Mouse (Mus musculus) adrenal gland, postnatal 0 days (tissue): ENCODE measurements around the gene Lmbr1l. TPM values are rescaled to one million over a fixed set of nuclear protein-coding genes. Genes with fewer than 3 reads are reported as not detected.

Source experiments
- polyA plus RNA-seq: library from polyadenylated mRNA; unstranded; fragments of >200 nt; fragmentation: Nextera tagmentation; extraction: Ambion mirVana; gene quantifications from 2 replicates; pipeline ENCODE4 v1.2.1, GENCODE M21; 2015

The Lmbr1l gene
- 10.6 and 11.6 TPM in 2 replicates for polyA plus RNA-seq

DNA sequence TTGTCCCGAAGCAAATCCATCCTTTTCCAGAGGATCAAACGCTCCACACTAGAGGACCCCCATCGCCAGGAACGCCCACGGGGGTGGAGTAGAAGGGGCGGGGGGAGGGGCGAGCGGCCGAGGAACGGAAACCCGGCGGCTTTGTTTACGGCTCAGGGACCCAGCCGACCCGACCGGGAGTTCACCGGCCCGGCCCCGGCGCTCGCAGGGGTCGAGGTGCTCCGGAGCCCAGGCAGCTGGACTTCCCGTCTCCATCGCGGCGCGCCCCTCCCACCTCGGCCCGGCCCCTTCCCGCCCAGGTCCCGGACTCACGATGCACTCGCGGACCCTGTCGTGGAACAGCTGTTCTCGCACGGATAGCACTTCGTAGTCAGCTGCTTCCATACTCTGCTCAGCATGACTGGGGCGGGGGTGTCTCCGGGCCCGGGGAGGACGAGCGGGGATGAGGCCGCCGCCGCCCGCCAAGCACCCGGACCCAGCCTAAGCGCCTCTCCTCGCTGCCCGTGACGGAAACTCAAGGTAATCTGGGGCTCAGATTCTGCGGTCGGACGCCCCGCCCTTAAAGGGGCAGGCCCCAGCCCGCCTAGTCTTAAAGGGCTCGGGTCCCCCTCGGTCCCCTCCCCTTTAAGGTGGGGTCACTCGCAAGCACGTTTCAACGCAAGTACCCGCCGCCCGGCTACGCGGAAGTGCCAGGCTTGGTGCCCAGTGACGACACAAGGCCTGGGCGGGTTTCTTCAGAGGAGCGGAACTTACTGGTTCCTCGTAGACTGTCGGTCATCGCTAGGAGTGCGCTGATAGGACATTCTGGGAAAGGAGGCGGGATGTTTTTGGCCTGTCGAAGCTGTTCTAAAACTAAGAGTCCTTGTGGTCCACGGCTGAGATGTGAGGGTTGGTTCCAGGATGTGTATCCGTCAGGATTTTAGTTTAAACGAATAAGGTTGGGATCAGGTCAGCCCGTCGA is at the start of gene Lmbr1l:
Gene Lmbr1l (minus strand): TSS at position 694 of the 961 bp plus-strand sequence.

DNA sequence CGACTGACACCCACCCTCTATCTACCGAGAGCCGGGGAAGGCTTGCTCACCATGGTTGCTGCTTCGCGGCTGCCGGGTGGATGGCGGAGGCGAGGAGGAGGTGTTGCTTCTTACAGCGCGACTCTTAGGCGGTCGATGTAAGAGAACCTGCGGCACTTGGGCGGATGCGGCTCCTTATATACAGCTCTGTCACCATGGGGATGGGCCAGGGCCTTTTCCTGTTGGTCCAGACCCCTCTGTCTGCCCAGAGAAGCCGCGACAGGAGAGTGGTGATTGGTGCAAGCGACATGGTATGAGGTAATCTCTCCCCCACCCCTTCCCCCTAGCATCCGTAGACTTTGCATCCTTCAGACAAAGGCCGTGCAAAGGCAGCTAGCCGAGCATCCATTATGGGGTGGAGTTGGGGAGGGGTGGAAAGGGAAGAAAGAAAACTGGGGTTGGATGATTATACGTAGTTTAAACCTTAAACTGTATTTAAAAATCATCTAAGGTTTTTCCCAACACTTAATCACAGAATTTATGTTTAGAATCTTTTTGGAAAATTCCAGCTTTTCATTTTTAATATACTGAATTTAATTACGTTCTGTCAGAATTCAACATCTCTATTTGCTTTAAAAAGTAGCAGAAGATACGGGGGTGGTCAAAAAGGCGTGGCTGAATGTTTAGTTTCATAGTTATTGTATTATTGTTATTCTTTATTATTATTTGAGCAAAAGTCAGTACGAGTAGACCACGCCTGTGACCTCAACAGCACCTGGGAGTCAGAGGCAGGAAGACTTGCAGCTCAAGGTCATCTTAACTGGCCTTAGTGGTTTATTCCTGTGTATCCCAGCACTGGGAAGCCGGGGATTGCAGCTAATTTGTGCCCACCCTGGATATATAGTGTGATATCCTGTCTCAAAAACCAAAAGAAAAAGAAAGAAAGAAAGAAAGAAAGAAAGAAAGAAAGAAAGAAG is 35.6 kb upstream of the Lmbr1l start, which contains the start of the genes Gm49450 and Tuba1a:
Gene Gm49450 (minus strand): TSS at position 151 of the 956 bp plus-strand sequence.
Gene Tuba1a (minus strand): TSS at position 303 of the 956 bp plus-strand sequence.

DNA sequence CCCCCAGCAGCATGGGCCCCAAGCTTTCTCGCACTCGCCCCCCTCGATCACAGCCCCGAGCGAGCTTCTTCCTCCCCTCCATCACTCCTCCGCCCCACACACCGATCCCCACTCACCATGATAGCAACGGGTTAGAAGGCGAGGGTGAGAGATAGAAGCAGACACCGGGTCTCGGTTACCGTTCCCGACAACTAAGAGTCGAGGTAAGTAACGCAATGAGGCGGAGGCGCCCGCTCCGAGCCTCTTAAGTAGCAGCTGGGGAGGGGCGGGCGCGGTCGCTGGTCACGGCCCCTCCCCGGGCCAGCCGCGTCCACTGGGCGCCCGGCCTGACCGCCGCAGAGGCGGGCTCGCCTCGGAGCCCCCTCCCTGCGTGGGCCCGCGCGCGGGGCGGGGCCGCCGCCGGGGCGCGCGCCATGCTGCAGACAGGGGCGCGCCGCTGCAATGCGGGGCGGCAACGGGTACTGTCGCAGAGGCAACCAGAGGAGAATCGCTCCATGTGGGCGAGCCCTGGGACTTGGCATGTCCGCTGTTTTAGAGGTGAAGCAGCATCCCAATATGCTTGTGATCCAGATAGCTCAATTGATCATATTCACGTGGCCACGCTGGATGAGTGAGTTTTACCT is 16.3 kb upstream of the Lmbr1l start, which contains the start of gene Tuba1b:
Gene Tuba1b (minus strand): TSS at position 349 of the 623 bp plus-strand sequence.

DNA sequence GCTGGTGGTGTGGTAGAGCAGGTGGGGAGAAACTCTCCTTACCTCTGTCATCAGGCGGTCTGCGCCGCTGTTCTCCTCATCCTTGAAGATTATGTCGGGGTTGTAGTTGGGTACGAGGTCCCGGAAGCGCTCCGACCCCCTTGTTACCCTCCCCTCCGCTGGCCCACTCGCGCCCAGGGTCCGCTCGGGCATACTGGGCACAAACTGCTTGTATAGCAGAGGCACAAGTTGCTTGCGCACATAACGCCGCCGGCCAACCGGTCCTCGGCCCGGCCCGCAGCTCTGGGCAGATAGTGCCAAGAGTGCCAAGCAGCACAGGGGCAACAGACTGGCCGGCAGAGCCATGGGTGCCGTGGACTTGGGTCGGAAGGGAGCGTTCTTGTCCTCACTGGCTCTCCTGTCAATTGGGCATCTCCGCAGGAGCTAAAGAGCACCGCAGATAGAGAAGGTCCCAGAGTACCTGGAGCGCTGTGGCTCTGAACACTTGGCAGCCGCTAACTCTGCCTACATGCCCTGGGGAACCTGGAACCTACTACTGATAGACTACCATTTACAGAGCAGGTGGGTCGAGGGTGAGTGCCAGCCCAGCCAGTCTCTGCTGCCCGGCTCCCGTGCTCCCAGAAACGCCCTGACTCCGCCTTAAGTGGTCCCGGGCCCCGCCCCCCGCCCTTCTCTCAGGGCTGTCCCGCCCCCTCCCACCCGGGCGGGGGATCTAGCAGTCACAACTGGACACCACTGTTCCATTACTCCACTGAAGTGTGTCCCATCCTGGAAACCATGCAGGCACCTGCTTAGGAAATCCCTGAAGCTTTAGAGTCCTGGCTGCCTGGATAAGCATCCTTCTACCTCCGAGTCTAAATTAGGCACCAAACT is 19.9 kb downstream of the Lmbr1l start, which contains the start of gene Dhh:
Gene Dhh (minus strand): TSS at position 613 of the 873 bp plus-strand sequence.

DNA sequence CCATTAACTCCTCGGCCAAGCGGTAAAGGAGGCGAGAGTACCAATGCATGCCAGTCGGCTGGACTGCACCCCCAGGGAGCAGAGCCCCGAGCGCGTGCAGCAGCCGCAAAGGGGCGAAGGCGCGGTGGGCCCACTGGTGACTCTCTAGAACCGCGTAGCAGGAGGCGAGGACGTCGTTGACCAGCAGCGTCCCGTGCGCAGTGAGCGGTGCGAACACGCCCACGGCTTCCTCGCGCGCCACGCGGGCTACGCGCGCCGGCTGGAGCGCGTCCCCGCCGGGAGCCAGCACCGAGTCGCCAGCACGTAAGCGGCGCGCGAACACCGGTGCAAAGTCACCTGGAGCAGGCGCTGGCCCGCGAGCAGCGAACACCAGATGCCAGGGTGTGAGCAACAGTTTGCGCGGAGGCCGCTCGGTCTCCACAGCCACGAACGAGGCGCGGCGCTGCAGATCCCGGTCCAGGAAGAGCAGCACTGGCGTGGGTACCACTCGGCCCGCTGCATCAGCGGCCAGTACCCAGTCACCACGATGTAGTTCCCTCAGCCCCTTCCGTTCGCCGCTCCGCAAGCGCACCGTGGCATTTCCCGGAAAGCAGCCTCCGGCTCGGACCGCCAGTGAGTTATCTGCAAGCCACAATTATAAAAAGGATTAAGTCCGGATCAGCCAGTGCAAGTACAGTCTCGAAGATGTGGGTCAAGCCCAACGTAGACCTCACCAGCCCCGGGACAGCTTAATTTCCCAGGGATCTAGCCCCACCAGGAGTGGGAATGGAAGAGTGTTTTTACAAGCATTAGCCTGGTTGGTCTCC is 23.9 kb downstream of the Lmbr1l start, which contains the start of gene Rhebl1:
Gene Rhebl1 (minus strand): TSS at position 601 of the 806 bp plus-strand sequence.

DNA sequence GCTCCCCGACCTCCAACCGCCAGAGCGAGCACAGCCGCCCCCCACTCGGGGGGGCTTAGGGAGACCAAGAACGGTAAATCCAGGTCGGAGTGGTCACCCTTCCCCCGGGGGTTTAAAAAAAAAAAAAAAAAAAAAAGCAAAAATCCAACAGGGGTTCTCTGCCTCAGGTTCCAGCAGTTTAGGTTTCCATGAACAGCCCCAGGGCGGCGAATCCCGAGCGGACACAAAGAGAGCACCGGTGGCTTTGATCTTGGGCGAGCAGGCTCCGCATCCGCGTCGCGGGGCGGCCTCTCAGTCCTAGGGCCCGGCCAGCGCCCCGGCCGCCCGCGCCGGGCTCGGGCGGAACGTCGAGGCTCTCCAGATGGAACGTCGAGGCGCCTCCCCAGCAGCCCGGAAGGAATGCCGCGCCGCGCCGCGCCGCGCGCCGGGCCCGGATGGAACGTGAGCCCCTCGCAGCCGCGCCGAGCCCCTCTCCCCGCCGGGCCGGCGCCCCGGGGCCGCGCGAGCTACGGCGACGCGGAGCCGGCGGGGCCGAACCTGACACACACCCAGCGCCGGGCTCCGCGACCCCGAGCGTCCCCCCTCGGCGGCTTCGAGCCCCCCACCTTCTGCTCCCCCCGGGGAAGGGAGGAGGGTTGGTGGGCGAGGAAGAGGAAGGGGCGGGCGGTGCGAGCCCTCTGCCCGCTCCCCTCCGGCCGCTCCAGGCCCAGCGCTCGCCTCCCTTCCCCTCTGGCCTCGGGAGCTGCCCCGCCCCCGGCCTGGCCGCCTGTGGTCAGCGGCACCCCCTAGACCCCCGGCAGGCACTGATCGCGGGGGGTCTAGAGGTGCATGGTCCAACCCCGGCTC is 46.7 kb downstream of the Lmbr1l start, which contains the start of gene Kmt2d:
Gene Kmt2d (minus strand): TSS at position 135 of the 846 bp plus-strand sequence.

Other genes with a start within 250 kb of the Lmbr1l start
- gene Rnd1, start 240.8 kb downstream of the Lmbr1l start, polyA plus RNA-seq: 1.5 and 1.9 TPM in 2 replicates
- gene Ccdc65, start 210.0 kb downstream of the Lmbr1l start, polyA plus RNA-seq: 0.60 and 1.0 TPM in 2 replicates
- 29.2 and 29.9 TPM in 2 replicates for gene Fkbp11, start 190.0 kb downstream of the Lmbr1l start, polyA plus RNA-seq
- gene Arf3, start 155.0 kb downstream of the Lmbr1l start, polyA plus RNA-seq: 34.5 and 51.3 TPM in 2 replicates
- 0.37 and 0.43 TPM in 2 replicates for gene Wnt10b, start 140.1 kb downstream of the Lmbr1l start, polyA plus RNA-seq
- gene Wnt1, start 128.4 kb downstream of the Lmbr1l start, polyA plus RNA-seq: not detected in 2 replicates
- gene Ddn, start 108.7 kb downstream of the Lmbr1l start, polyA plus RNA-seq: 0.03 TPM in 1 of 2 replicates, not detected in the other
- gene Prkag1, start 86.7 kb downstream of the Lmbr1l start, polyA plus RNA-seq: 57.7 and 81.2 TPM in 2 replicates
- 5.1 and 6.8 TPM in 2 replicates for gene Kmt2d, start 47.0 kb downstream of the Lmbr1l start, polyA plus RNA-seq
- gene Rhebl1, start 23.7 kb downstream of the Lmbr1l start, polyA plus RNA-seq: 9.2 and 11.9 TPM in 2 replicates
- gene Dhh, start 19.7 kb downstream of the Lmbr1l start, polyA plus RNA-seq: 2.4 and 3.1 TPM in 2 replicates
- gene Tuba1b, start 16.3 kb upstream of the Lmbr1l start, polyA plus RNA-seq: 644 and 731 TPM in 2 replicates
- not detected in 2 replicates for gene Gm49450, start 35.3 kb upstream of the Lmbr1l start, polyA plus RNA-seq
- gene Tuba1a, start 35.5 kb upstream of the Lmbr1l start, polyA plus RNA-seq: 949 and 2,608 TPM in 2 replicates
- gene Tuba1c, start 111.7 kb upstream of the Lmbr1l start, polyA plus RNA-seq: 86.3 and 141 TPM in 2 replicates
- gene Prph, start 136.9 kb upstream of the Lmbr1l start, polyA plus RNA-seq: 69.2 and 285 TPM in 2 replicates
- 5.4 and 6.5 TPM in 2 replicates for gene Troap, start 156.3 kb upstream of the Lmbr1l start, polyA plus RNA-seq
- 0.19 and 0.26 TPM in 2 replicates for gene C1ql4, start 169.6 kb upstream of the Lmbr1l start, polyA plus RNA-seq
- 1.2 and 2.4 TPM in 2 replicates for gene Dnajc22, start 174.9 kb upstream of the Lmbr1l start, polyA plus RNA-seq
- 15.4 and 21.1 TPM in 2 replicates for gene Spats2, start 207.7 kb upstream of the Lmbr1l start, polyA plus RNA-seq